In the genomic region with DNA sequence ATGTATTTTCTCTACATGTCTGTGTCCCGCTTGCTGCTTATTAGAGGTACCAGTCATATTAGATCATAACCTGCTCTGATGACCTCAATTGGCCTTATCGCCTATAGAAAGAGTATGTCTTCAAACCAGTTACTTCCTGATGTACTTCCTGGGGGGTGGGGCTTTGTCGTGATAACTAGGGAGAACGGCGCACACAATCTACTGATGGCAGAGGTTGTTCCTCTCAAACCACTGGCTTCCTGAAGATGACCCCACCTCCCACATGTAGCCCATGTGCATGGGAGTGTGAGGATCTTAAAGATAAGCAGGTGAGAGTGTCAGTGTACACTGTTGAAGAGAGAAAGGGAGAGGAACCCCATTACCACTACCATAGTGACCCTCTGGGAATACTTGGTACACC, we compare ENCODE assay signal across 13 mouse cellular contexts.
"Had no signal": no experiment of that assay in that cellular context is flagged by ENCODE, and none has a peak within 500 bp of the region (broad histone marks: within the 10 kb centered on the region; RNA-seq: fewer than 3 reads in every experiment).

No protein-coding gene starts in this region.

- H3K9me3 ChIP-seq: limb, embryonic 12.5 days; midbrain, embryonic 15.5 days; neural tube, embryonic 13.5 days had no signal

- DNase-seq: kidney, adult 8-10 months; kidney, postnatal 25 days; layer of hippocampus, adult 9-11 months; layer of hippocampus, postnatal 36 days; lung, adult 18-20 months; right cerebral cortex, adult 18-20 months; right cerebral cortex, postnatal 25 days; thymus, postnatal 4 days had no signal

- ATAC-seq: intestine, postnatal 0 days; midbrain, embryonic 15.5 days had no signal

- H3K9ac ChIP-seq: limb, embryonic 12.5 days; midbrain, embryonic 15.5 days; neural tube, embryonic 13.5 days had no signal

- H3K27me3 ChIP-seq: limb, embryonic 12.5 days; midbrain, embryonic 15.5 days; neural tube, embryonic 13.5 days had no signal

- H3K4me2 ChIP-seq: limb, embryonic 12.5 days; midbrain, embryonic 11.5 days; midbrain, embryonic 15.5 days; neural tube, embryonic 13.5 days had no signal

- H3K4me3 ChIP-seq: limb, embryonic 12.5 days; midbrain, embryonic 15.5 days; neural tube, embryonic 13.5 days had no signal

- H3K36me3 ChIP-seq: limb, embryonic 12.5 days; midbrain, embryonic 15.5 days; neural tube, embryonic 13.5 days had no signal

- H3K27ac ChIP-seq: limb, embryonic 12.5 days; midbrain, embryonic 15.5 days; neural tube, embryonic 13.5 days had no signal

- H3K4me1 ChIP-seq: midbrain, embryonic 15.5 days; neural tube, embryonic 13.5 days had no signal
